Mouse (Mus musculus): ENCODE results near the gene Nrxn1. TPM values are rescaled to one million over a fixed set of nuclear protein-coding genes. Genes with fewer than 3 reads are reported as not detected.

Gene Nrxn1
- polyA plus RNA-seq, 1 experiment from 2014 or later = 1.7 TPM

GRCm38 (mm10) chr17:90007438-90008109, 1085.3 kb downstream of the Nrxn1 start:
- no peaks in the 10 kb centered on the region for H3K36me3 ChIP-seq (ENCODE audit: insufficient read depth, low read length)
- ATAC-seq (replicated peaks; ENCODE audit: low FRiP score, low read depth) = no peak
- H3K4me3 ChIP-seq (replicated peaks; ENCODE audit: low read depth, low read length) = no peak overlapping the region
- H3K4me1 ChIP-seq (replicated peaks; ENCODE audit: insufficient read depth, low read length) = no peaks in the 10 kb centered on the region
- WGBS = 65% methylated on average over 5 of the region's 5 CpGs
- TF ChIP-seq CTCF (IDR thresholded peaks at IDR 0.05; ENCODE audit: low read depth) = no peak
- no peaks in the 10 kb centered on the region for H3K9me3 ChIP-seq (replicated peaks; ENCODE audit: low read length)
- H3K27me3 ChIP-seq (ENCODE audit: insufficient read depth, low read length) = no peaks in the 10 kb centered on the region
- no peak overlapping the region for H3K27ac ChIP-seq
- H3K4me2 ChIP-seq (ENCODE audit: low read length) = no peak overlapping the region
- H3K9ac ChIP-seq (ENCODE audit: low read depth, low read length) = no peak overlapping the region
- no peak for DNase-seq (ENCODE audit: low spot score)

GRCm38 (mm10) chr17:89990651-89991050, 1102.2 kb downstream of the Nrxn1 start:
- H3K27me3 ChIP-seq (ENCODE audit: insufficient read depth, low read length) = no peaks in the 10 kb centered on the region
- no peak overlapping the region for H3K4me3 ChIP-seq (replicated peaks; ENCODE audit: low read depth, low read length)
- 74% methylated on average over 4 of the region's 4 CpGs for WGBS
- no peak overlapping the region for H3K4me2 ChIP-seq (ENCODE audit: low read length)
- H3K9ac ChIP-seq (ENCODE audit: low read depth, low read length) = no peak overlapping the region
- no peaks in the 10 kb centered on the region for H3K9me3 ChIP-seq (replicated peaks; ENCODE audit: low read length)
- H3K36me3 ChIP-seq (ENCODE audit: insufficient read depth, low read length) = no peaks in the 10 kb centered on the region
- no peak overlapping the region for H3K27ac ChIP-seq
- H3K4me1 ChIP-seq (replicated peaks; ENCODE audit: insufficient read depth, low read length) = no peaks in the 10 kb centered on the region
- DNase-seq (ENCODE audit: low spot score) (no peak), ATAC-seq (replicated peaks; ENCODE audit: low FRiP score, low read depth) (no peak)
- TF ChIP-seq CTCF (IDR thresholded peaks at IDR 0.05; ENCODE audit: low read depth) = no peak

Small RNA genes within 50 kb of the gene (microRNA-seq; reads per million reads assigned to microRNA genes)
- gene Gm24510 (not detected), gene Gm27475 (not detected), gene Gm47307 (not detected)
